Mouse (Mus musculus) midbrain, embryonic 10.5 days (tissue): Measurements from ENCODE around the gene Gm4553. TPM values are rescaled to one million over a fixed set of nuclear protein-coding genes. Genes with fewer than 3 reads are reported as not detected.
A peak's percentile ranks its signal among the peaks of the same experiment; 100 is the strongest.

Experiments
- DNase-seq: peaks from one replicate; pipeline ENCODE4 v3.0.0-alpha.2; 2017; ENCODE audit warnings: low spot score
- H3K27ac ChIP-seq: fragments of 300-500 bp; sonication (generic); replicated peaks from 2 replicates; pipeline ENCODE4 v1.5.1; 2016; ENCODE audit warnings: mild to moderate bottlenecking
- H3K27me3 ChIP-seq: fragments of 300-500 bp; sonication (generic); 2 replicates; pipeline ENCODE4 v1.6.1; 2016; ENCODE audit warnings: low read depth, mild to moderate bottlenecking; ENCODE audit not compliant: poor library complexity, severe bottlenecking
- H3K36me3 ChIP-seq: fragments of 300-500 bp; sonication (generic); 2 replicates; pipeline ENCODE4 v1.6.1; 2016; ENCODE audit warnings: mild to moderate bottlenecking, moderate library complexity
- H3K4me1 ChIP-seq: fragments of 300-500 bp; sonication (generic); 2 replicates; pipeline ENCODE4 v1.6.1; 2016
- H3K4me3 ChIP-seq: fragments of 300-500 bp; sonication (generic); 2 replicates; pipeline ENCODE4 v1.5.1; 2016; ENCODE audit warnings: mild to moderate bottlenecking, moderate library complexity
- H3K9me3 ChIP-seq: fragments of 300-500 bp; sonication (generic); replicated peaks from 2 replicates; pipeline ENCODE4 v1.6.1; 2016; ENCODE audit warnings: mild to moderate bottlenecking
- WGBS: fragments of 180-500 bp; shearing (Covaris S2); methylation state at CpG from one replicate; pipeline ENCODE4 v1.1.7; 2016; 5-methylcytosine and 5-hydroxymethylcytosine counted together
- polyA plus RNA-seq: library from polyadenylated mRNA; unstranded; fragments of >200 nt; fragmentation: Nextera tagmentation; extraction: Ambion mirVana; gene quantifications from 2 replicates; pipeline ENCODE4 v1.2.1, GENCODE M21; 2016

Gm4553 gene
- polyA plus RNA-seq, 1 experiment from 2014 or later = not detected

- Histone ChIP-seq H3K27me3 (no peaks in the 10 kb centered on the region), H3K4me1 (no peaks in the 10 kb centered on the region), H3K4me3 (no peak overlapping the region), H3K36me3 (no peaks in the 10 kb centered on the region), H3K27ac (no peak overlapping the region), H3K9me3 (no peaks in the 10 kb centered on the region)
- 30% methylated on average over 5 of the region's 5 CpGs for WGBS
- peak; percentile 15 for DNase-seq
These were observed 45.9 kb downstream of the Gm4553 start for GRCm38 (mm10) chr7:142119632-142120031.

Other genes with a start within 250 kb of the Gm4553 start
- gene Tollip, start 247.2 kb downstream of the Gm4553 start, polyA plus RNA-seq = 52.9 and 66.6 TPM in 2 replicates
- 7.8 and 11.4 TPM in 2 replicates for gene Brsk2, start 216.0 kb downstream of the Gm4553 start, polyA plus RNA-seq
- gene Mob2, start 104.7 kb downstream of the Gm4553 start, polyA plus RNA-seq = 62.2 and 64.0 TPM in 2 replicates
- 6.4 and 13.2 TPM in 2 replicates for gene Dusp8, start 69.9 kb downstream of the Gm4553 start, polyA plus RNA-seq
- gene Gm45618, start 45.0 kb downstream of the Gm4553 start, polyA plus RNA-seq = 0.29 TPM in 1 of 2 replicates, not detected in the other
- not detected in 2 replicates for gene Gm39115, start 29.7 kb downstream of the Gm4553 start, polyA plus RNA-seq
- gene Gm45337, start 21.1 kb downstream of the Gm4553 start, polyA plus RNA-seq = not detected in 2 replicates
- gene Gm29735, start 8.6 kb downstream of the Gm4553 start, polyA plus RNA-seq = not detected in 2 replicates
- not detected in 2 replicates for gene Krtap5-2, start 10.3 kb upstream of the Gm4553 start, polyA plus RNA-seq
- gene Gm10153, start 24.6 kb upstream of the Gm4553 start, polyA plus RNA-seq = not detected in 2 replicates
- not detected in 2 replicates for gene Krtap5-3, start 35.6 kb upstream of the Gm4553 start, polyA plus RNA-seq
- gene Gm7579, start 46.1 kb upstream of the Gm4553 start, polyA plus RNA-seq = not detected in 2 replicates
- not detected in 2 replicates for gene Krtap5-5, start 64.2 kb upstream of the Gm4553 start, polyA plus RNA-seq
- gene Gm40460, start 75.3 kb upstream of the Gm4553 start, polyA plus RNA-seq = not detected in 2 replicates
- gene Gm2431, start 92.6 kb upstream of the Gm4553 start, polyA plus RNA-seq = not detected in 2 replicates
- gene Gm4559, start 108.6 kb upstream of the Gm4553 start, polyA plus RNA-seq = not detected in 2 replicates
- gene Krtap5-1, start 131.4 kb upstream of the Gm4553 start, polyA plus RNA-seq = not detected in 2 replicates
- not detected in 2 replicates for gene Krtap5-4, start 137.8 kb upstream of the Gm4553 start, polyA plus RNA-seq
- gene Ifitm10, start 208.0 kb upstream of the Gm4553 start, polyA plus RNA-seq = 0.41 and 0.50 TPM in 2 replicates
- 0.75 TPM in 1 of 2 replicates, not detected in the other for gene Gm49369, start 216.9 kb upstream of the Gm4553 start, polyA plus RNA-seq
- gene Ctsd, start 222.3 kb upstream of the Gm4553 start, polyA plus RNA-seq = 145 and 171 TPM in 2 replicates